Mouse (Mus musculus): ENCODE measurements around the gene Nwd2.

GRCm38 (mm10) chr5:63748299-63748698 is 99.4 kb downstream of the Nwd2 start:
- no peak for TF ChIP-seq CTCF (conservative IDR thresholded peaks at IDR 0.05; ENCODE audit: insufficient read depth, insufficient read length, low read depth, low read length)
- TF ChIP-seq POLR2A (IDR thresholded peaks at IDR 0.05; ENCODE audit: low read depth, low read length), result no peak
